Mouse (Mus musculus): Measurements from ENCODE around the gene Wipf2.
A peak's percentile ranks its signal among the peaks of the same experiment; 100 is the strongest.
"Not testable (repeated sequence)": the region's sequence is repeated elsewhere in the genome, so short reads cannot be mapped to it uniquely, and the experiment has no call there.

Wipf2 gene

GRCm38 (mm10) chr11:98863028-98863750 is at the start of gene Wipf2:
TSS of gene Wipf2 (plus strand) at chr11:98863638.
- peak; percentile 91 for DNase-seq (ENCODE audit: low spot score)

GRCm38 (mm10) chr11:98816706-98817239 is 46.7 kb upstream of the Wipf2 start:
- no peak for DNase-seq (ENCODE audit: low spot score)

- DNase-seq (ENCODE audit: low spot score) = no peak
These were observed 42.5 kb upstream of the Wipf2 start for GRCm38 (mm10) chr11:98820968-98821367.

- not testable (repeated sequence) for DNase-seq (ENCODE audit: low spot score)
These were observed 37.4 kb upstream of the Wipf2 start for GRCm38 (mm10) chr11:98826071-98826470.

- DNase-seq (ENCODE audit: low spot score) = no peak
These were observed 35.6 kb upstream of the Wipf2 start for GRCm38 (mm10) chr11:98827877-98828276.

- no peak for DNase-seq (ENCODE audit: low spot score)
These were observed 34.2 kb upstream of the Wipf2 start for GRCm38 (mm10) chr11:98829091-98829775.

GRCm38 (mm10) chr11:98829875-98830274 is 33.6 kb upstream of the Wipf2 start:
- DNase-seq (ENCODE audit: low spot score) = no peak

GRCm38 (mm10) chr11:98835296-98835695 is 28.1 kb upstream of the Wipf2 start:
- DNase-seq (ENCODE audit: low spot score) = no peak

GRCm38 (mm10) chr11:98835725-98836124 is 27.7 kb upstream of the Wipf2 start:
- no peak for DNase-seq (ENCODE audit: low spot score)

GRCm38 (mm10) chr11:98836128-98836527 is 27.3 kb upstream of the Wipf2 start:
- no peak for DNase-seq (ENCODE audit: low spot score)

GRCm38 (mm10) chr11:98836651-98837141 is 26.7 kb upstream of the Wipf2 start, which contains the start of gene Rapgefl1:
TSS of gene Rapgefl1 (plus strand) at chr11:98836785.
- DNase-seq (ENCODE audit: low spot score) = peak; percentile 67

GRCm38 (mm10) chr11:98837231-98837704 is 26.2 kb upstream of the Wipf2 start:
- no peak for DNase-seq (ENCODE audit: low spot score)

GRCm38 (mm10) chr11:98837917-98838316 is 25.5 kb upstream of the Wipf2 start:
- no peak for DNase-seq (ENCODE audit: low spot score)

GRCm38 (mm10) chr11:98838512-98838911 is 24.9 kb upstream of the Wipf2 start:
- DNase-seq (ENCODE audit: low spot score) = no peak

GRCm38 (mm10) chr11:98839402-98839801 is 24.0 kb upstream of the Wipf2 start:
- no peak for DNase-seq (ENCODE audit: low spot score)

- DNase-seq (ENCODE audit: low spot score) = no peak
These were observed 23.5 kb upstream of the Wipf2 start for GRCm38 (mm10) chr11:98839897-98840296.

GRCm38 (mm10) chr11:98846016-98846415 is 17.4 kb upstream of the Wipf2 start:
- DNase-seq (ENCODE audit: low spot score) = no peak

GRCm38 (mm10) chr11:98846865-98847604 is 16.4 kb upstream of the Wipf2 start:
- no peak for DNase-seq (ENCODE audit: low spot score)

GRCm38 (mm10) chr11:98849196-98849894 is 14.1 kb upstream of the Wipf2 start:
- DNase-seq (ENCODE audit: low spot score) = no peak

GRCm38 (mm10) chr11:98850100-98851093 is 13.0 kb upstream of the Wipf2 start:
- no peak for DNase-seq (ENCODE audit: low spot score)

Data from spleen, adult 12 weeks (tissue).